Mouse (Mus musculus) neutrophil, adult 83 days (primary cell): ENCODE data around the gene Vnn1. TPM values are rescaled to one million over a fixed set of nuclear protein-coding genes. Genes with fewer than 3 reads are reported as not detected.

Source experiments
- total RNA-seq, 2 experiments: library from RNA; stranded (reverse); gene quantifications; one replicate each; pipeline ENCODE4 v1.2.4; 2023

Gene Vnn1
- total RNA-seq = under 1 TPM in 1 of 2 experiments, not detected in 1; 0.46 TPM

GRCm38 (mm10) chr10:23894601-23895349, at the start of gene Vnn1:
Gene Vnn1 (plus strand): TSS chr10:23894688.

GRCm38 (mm10) chr10:23851228-23851912, 43.1 kb upstream of the Vnn1 start, which contains the start of gene Vnn3:
Gene Vnn3 (plus strand): TSS chr10:23851462.

GRCm38 (mm10) chr10:23920056-23920455, 25.6 kb downstream of the Vnn1 start, which contains the start of gene Taar1:
Gene Taar1 (plus strand): TSS chr10:23920356.

GRCm38 (mm10) chr10:23938312-23938711, 43.8 kb downstream of the Vnn1 start, which contains the start of gene Taar2:
Gene Taar2 (plus strand): TSS chr10:23938572.

GRCm38 (mm10) chr10:23949508-23950005, 55.1 kb downstream of the Vnn1 start, which contains the start of gene Taar3:
Gene Taar3 (plus strand): TSS chr10:23949558.

Other genes starting within 250 kb of the Vnn1 start
- 100 to 1,000 TPM; 457 to 718 TPM for gene Rps12, start 107.4 kb upstream of the Vnn1 start, total RNA-seq
- gene Slc18b1, start 97.7 kb upstream of the Vnn1 start, total RNA-seq = 1 to 10 TPM in 1 of 2 experiments, under 1 TPM in 1; 0.42 to 1.3 TPM
- 10 to 100 TPM; 44.1 to 48.1 TPM for gene Vnn3, start 43.2 kb upstream of the Vnn1 start, total RNA-seq
- not detected for gene Taar1, start 25.7 kb downstream of the Vnn1 start, total RNA-seq
- gene Taar2, start 43.9 kb downstream of the Vnn1 start, total RNA-seq = not detected
- not detected for gene Taar3, start 54.9 kb downstream of the Vnn1 start, total RNA-seq
- not detected for gene Taar4, start 65.8 kb downstream of the Vnn1 start, total RNA-seq
- gene Taar5, start 76.0 kb downstream of the Vnn1 start, total RNA-seq = not detected
- gene Taar6, start 91.0 kb downstream of the Vnn1 start, total RNA-seq = not detected
- gene Taar7a, start 98.8 kb downstream of the Vnn1 start, total RNA-seq = not detected
- gene Taar7b, start 105.3 kb downstream of the Vnn1 start, total RNA-seq = not detected
- not detected for gene Taar7d, start 132.5 kb downstream of the Vnn1 start, total RNA-seq
- gene Taar7e, start 142.9 kb downstream of the Vnn1 start, total RNA-seq = not detected
- gene Taar7f, start 154.8 kb downstream of the Vnn1 start, total RNA-seq = not detected
- gene Taar8a, start 181.8 kb downstream of the Vnn1 start, total RNA-seq = not detected
- gene Taar8b, start 197.6 kb downstream of the Vnn1 start, total RNA-seq = not detected
- gene Taar8c, start 207.2 kb downstream of the Vnn1 start, total RNA-seq = not detected
- not detected for gene Taar9, start 214.8 kb downstream of the Vnn1 start, total RNA-seq